Mouse (Mus musculus) embryonic fibroblast, embryonic 13.5 days (primary cell): ENCODE data around the gene Ncmap.

ENCODE experiments used
- CTCF ChIP-seq: IDR thresholded peaks from 2 replicates; pipeline ENCODE4 v1.5.1; 2011; ENCODE audit warnings: mild to moderate bottlenecking, control low read depth, low read length, moderate library complexity, borderline replicate concordance; ENCODE audit not compliant: insufficient read depth
- POLR2A ChIP-seq: IDR thresholded peaks from 2 replicates; pipeline ENCODE4 v1.6.1; 2011; ENCODE audit warnings: low read depth, mild to moderate bottlenecking, control low read depth, low read length, moderate library complexity

- no peak for TF ChIP-seq CTCF
- TF ChIP-seq POLR2A: no peak
Measured at GRCm38 (mm10) chr4:135416367-135416766, 18.3 kb upstream of the Ncmap start.
